Mouse (Mus musculus): Measurements from ENCODE around the gene Cd300lf.

Gene Cd300lf

DNA sequence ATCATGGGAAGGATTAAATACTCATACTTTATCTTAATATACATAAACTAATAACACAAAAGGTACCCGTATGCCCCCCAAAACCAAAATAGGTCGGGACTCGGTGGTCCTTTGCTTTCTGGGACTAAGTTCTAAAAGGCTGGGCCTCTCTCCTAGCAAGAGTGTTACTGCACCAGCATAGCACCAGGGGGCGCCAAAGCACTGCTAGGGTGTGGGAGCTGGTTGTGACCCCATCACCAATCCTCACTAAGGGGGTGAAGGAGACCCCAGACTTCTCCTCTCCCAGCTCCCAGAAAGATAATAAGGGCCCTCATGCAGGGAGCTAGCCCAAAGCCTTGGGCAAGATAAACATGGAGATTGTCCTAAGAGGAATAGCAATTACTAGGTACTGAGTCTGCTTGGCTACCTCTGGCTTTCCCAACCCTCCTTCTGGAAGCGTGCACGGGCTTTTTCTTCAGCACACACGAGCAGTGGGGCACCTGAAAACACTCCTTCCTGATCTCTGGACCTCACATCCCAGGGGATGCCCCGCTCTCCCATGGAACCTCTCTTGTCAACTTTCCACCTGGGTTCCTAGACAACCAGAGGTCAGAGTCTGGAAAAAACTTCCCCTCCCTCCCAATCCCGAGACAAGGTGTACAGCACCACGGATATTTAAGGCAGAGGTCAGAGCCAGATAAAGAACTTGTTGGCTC, 27.2 kb upstream of the Cd300lf start:
- peak; percentile 87 for DNase-seq (ENCODE audit: low read depth)

GRCm38 (mm10) chr11:115160016-115160797, 26.4 kb upstream of the Cd300lf start:
- DNase-seq (ENCODE audit: low read depth) = peak; percentile 85

DNA sequence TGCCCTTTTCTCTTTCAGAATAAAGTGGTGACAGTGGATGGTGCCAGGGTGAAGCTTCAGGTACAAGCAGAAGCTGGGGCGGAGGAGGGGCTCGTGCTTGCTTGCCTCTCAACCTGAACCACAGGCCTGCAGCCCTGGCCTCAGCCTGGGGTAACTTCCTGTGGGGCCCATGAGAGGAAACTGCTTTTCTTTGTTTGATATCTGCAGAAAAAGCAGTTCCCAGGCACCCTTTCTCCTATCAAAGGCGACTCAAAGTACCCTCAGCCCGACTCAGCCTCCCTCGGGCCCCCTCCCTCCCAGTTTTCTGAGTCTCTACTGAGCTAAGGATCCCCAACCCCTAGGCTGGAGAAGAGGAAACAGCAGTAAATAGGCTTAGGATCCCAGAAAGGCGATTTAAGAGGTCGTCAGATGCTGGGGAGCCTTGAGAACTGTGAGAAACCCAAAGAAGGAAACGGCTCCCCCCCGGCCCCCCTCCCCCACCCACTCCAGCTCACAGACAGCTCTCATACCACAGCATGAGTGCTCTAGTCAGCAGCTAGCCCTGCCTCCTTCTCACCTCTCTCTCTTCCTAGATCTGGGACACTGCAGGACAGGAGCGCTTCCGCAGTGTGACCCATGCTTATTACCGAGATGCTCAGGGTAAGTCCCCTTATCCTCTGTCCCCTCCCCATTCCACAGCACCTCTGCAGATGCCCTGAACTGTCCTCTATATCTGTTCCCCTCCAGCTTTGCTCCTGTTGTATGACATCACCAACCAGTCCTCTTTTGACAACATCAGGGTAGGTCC, 24.3 kb upstream of the Cd300lf start:
- DNase-seq (ENCODE audit: low read depth) = peak; percentile 87

GRCm38 (mm10) chr11:115155053-115155634, 21.4 kb upstream of the Cd300lf start:
- DNase-seq (ENCODE audit: low read depth) = no peak

- DNase-seq (ENCODE audit: low read depth) = peak; percentile 95
These were observed 20.0 kb upstream of the Cd300lf start for GRCm38 (mm10) chr11:115153699-115154292.

DNA sequence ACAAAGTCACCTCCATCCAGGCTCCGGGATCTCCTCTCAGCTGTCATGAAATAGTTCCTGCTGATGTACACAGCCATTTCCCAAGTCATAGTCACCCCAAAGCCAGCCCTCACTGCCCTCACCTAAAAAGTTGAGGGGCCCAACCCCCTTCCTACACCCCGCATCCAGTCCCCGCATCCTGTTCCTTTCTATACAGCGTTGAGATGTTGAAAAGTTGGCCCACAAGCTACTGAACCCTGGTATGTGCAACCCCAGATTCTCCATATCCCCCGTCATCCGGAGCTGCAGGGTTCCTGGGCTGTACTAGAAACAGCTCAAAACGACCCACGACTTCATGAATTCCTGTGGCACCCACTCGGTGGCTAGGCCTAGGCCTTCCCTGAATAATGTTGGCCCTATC, 19.3 kb upstream of the Cd300lf start:
- no peak for DNase-seq (ENCODE audit: low read depth)

- DNase-seq (ENCODE audit: low read depth) = no peak
These were observed 18.1 kb upstream of the Cd300lf start for GRCm38 (mm10) chr11:115151755-115152429.

GRCm38 (mm10) chr11:115150741-115151254, 17.0 kb upstream of the Cd300lf start:
- no peak for DNase-seq (ENCODE audit: low read depth)

GRCm38 (mm10) chr11:115147813-115148212, 14.0 kb upstream of the Cd300lf start:
- DNase-seq (ENCODE audit: low read depth) = no peak

- no peak for DNase-seq (ENCODE audit: low read depth)
These were observed 8.2 kb upstream of the Cd300lf start for GRCm38 (mm10) chr11:115141970-115142369.

- peak; percentile 22 for DNase-seq (ENCODE audit: low read depth)
These were observed 4.9 kb upstream of the Cd300lf start for GRCm38 (mm10) chr11:115138597-115139262.

- DNase-seq (ENCODE audit: low read depth) = no peak
These were observed 1.9 kb downstream of the Cd300lf start for GRCm38 (mm10) chr11:115131768-115132381.

DNA sequence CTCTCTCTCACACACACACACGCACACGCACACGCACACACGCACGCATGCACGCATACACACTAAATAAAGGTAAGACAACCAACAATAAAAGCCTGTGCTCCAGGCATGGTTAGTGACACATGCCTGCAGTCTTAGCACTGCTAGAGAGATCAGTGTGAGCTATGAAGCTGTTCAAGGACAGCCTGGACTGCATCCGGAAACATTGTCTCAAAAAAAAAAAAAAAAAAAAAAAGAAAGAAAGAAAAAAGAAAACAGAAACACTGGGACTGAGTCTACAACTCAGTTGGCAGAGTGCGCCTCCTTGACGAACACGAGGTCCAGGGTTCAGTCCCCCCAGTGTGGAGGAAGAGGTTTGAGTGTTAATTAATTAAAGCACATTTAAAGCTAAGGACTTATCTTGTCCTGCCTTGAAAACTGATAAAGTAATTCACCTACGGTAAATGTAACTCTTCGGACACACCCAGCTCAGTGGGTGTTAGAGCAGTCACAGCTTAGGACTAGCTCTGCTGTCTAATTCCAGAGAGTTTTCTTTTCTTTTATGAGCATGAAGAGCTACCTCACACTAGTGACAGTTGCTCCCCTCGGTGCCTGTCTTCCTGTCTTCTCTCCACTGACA, 4.2 kb downstream of the Cd300lf start:
- no peak for DNase-seq (ENCODE audit: low read depth)

- peak; percentile 32 for DNase-seq (ENCODE audit: low read depth)
These were observed 5.3 kb downstream of the Cd300lf start for GRCm38 (mm10) chr11:115128483-115128882.

- DNase-seq (ENCODE audit: low read depth) = no peak
These were observed 14.4 kb downstream of the Cd300lf start for GRCm38 (mm10) chr11:115119409-115119808.

GRCm38 (mm10) chr11:115112196-115112595, 21.6 kb downstream of the Cd300lf start:
- no peak for DNase-seq (ENCODE audit: low read depth)

GRCm38 (mm10) chr11:115110271-115110670, 23.5 kb downstream of the Cd300lf start:
- no peak for DNase-seq (ENCODE audit: low read depth)

DNA sequence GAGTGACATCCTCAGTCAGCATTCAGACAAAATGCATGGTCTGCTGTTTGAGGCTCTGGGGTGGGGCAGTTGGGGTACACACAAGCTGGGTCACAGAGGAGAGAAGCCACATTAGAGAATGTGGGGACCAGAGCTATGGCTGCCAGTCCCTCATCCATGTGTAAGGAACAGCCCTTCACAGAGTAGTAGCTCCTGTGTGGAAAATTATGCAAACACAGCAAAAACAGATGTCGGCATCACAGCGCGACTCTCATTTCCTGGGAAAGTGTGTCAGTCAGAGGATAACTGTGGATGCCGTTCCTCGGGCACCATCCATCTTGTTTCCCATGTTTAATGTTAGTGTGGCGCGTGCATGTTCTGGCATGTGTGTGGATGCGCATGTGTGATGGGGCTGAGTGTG, 25.6 kb downstream of the Cd300lf start:
- no peak for DNase-seq (ENCODE audit: low read depth)

- DNase-seq (ENCODE audit: low read depth) = no peak
These were observed 26.3 kb downstream of the Cd300lf start for GRCm38 (mm10) chr11:115107403-115107916.

Data from naive thymus-derived CD4-positive, alpha-beta T cell, adult 2 months (primary cell).